In genomic region chr15:95895699-95896098, GRCm38 (mm10) we compare ENCODE assay signal across 17 mouse cellular contexts.
A peak's percentile ranks its signal among the peaks of the same experiment; 100 is the strongest.
DNase-seq lines count a peak whose midpoint lies in the region; ATAC-seq and TF ChIP-seq lines count a peak whose summit lies in the region.
"Had no signal": no experiment of that assay in that cellular context is flagged by ENCODE, and none has a peak within 500 bp of the region (broad histone marks: within the 10 kb centered on the region; RNA-seq: fewer than 3 reads in every experiment).

No protein-coding gene starts in this region.

- H3K27ac ChIP-seq in liver, adult 2 months (replicated peaks; ENCODE audit: insufficient read depth, low read depth, low read length), result no peak overlapping the region
- no peak overlapping the region for H3K27ac ChIP-seq in liver, embryonic 11.5 days (ENCODE audit: low read depth, low read length)
- H3K27ac ChIP-seq: embryonic facial prominence, embryonic 12.5 days; forebrain, embryonic 15.5 days; hindbrain, embryonic 15.5 days had no signal

- no peaks in the 10 kb centered on the region for H3K36me3 ChIP-seq in liver, adult 2 months (ENCODE audit: control insufficient read depth, insufficient read depth, low read length)
- H3K36me3 ChIP-seq in liver, embryonic 11.5 days (ENCODE audit: control insufficient read depth, insufficient read depth, low read length), result 0 out of 2 replicates have a peak, but pooled peaks cover 3% of the 10 kb centered on the region
- H3K36me3 ChIP-seq: forebrain, embryonic 15.5 days; hindbrain, embryonic 15.5 days had no signal

- H3K27me3 ChIP-seq in liver, adult 2 months (ENCODE audit: control insufficient read depth, insufficient read depth, low read length), result no peaks in the 10 kb centered on the region
- H3K27me3 ChIP-seq in liver, embryonic 11.5 days (replicated peaks; ENCODE audit: control insufficient read depth, insufficient read depth, low read length), result no peaks in the 10 kb centered on the region
- H3K27me3 ChIP-seq: embryonic facial prominence, embryonic 12.5 days; forebrain, embryonic 15.5 days; heart, embryonic 12.5 days; hindbrain, embryonic 15.5 days had no signal

- no peak for ATAC-seq in liver, embryonic 11.5 days (replicated peaks; ENCODE audit: low FRiP score)
- ATAC-seq in granulocyte monocyte progenitor cell, adult 5-6 weeks (replicated peaks; ENCODE audit: poor library complexity, severe bottlenecking), result peak; percentile 55; the same call in 1 of the 2 replicates
- peak; percentile 27; the same call in 1 of the 2 replicates for ATAC-seq in megakaryocyte progenitor cell, adult 5-6 weeks (replicated peaks; ENCODE audit: poor library complexity)
- ATAC-seq: forebrain, embryonic 15.5 days had no signal

- DNase-seq in liver, adult 2 months (ENCODE audit: extremely low read depth, low read depth, low spot score), result no peak
- no peak for DNase-seq in liver, embryonic 11.5 days (ENCODE audit: low spot score)
- DNase-seq in 3134 (ENCODE audit: extremely low read depth, insufficient read length, low spot score) (peak; percentile 29), adipocyte (ENCODE audit: low spot score) (no peak)
- DNase-seq: adrenal gland, adult 8-10 months; adrenal gland, postnatal 36 days; cerebellum, adult 11 months; cerebellum, adult 8-10 months; cerebellum, postnatal 14 days; gastrocnemius, postnatal 10 days; heart, postnatal 36 days had no signal

- no peaks in the 10 kb centered on the region for H3K79me2 ChIP-seq in liver, adult 2 months (ENCODE audit: control insufficient read depth, insufficient read depth, low read length)

- no peak overlapping the region for H3K4me3 ChIP-seq in liver, adult 2 months (ENCODE audit: insufficient read depth, low read depth, low read length)
- no peak overlapping the region for H3K4me3 ChIP-seq in liver, embryonic 11.5 days (ENCODE audit: low read depth, low read length)
- H3K4me3 ChIP-seq: embryonic facial prominence, embryonic 12.5 days; forebrain, embryonic 15.5 days; heart, embryonic 12.5 days; hindbrain, embryonic 15.5 days had no signal

- whole genome bisulfite sequencing in liver, adult 2 months, result 66% methylated on average over 7 of the region's 7 CpGs
- 89% methylated on average over 7 of the region's 7 CpGs for WGBS in liver, embryonic 11.5 days

- H3K9me3 ChIP-seq in liver, embryonic 11.5 days (ENCODE audit: control insufficient read depth, low read length), result no peaks in the 10 kb centered on the region
- H3K9me3 ChIP-seq: embryonic facial prominence, embryonic 12.5 days; forebrain, embryonic 15.5 days; heart, embryonic 12.5 days; hindbrain, embryonic 15.5 days had no signal

- no peak overlapping the region for H3K9ac ChIP-seq in liver, adult 2 months (ENCODE audit: low read depth, low read length)
- H3K9ac ChIP-seq in liver, embryonic 11.5 days (ENCODE audit: low read depth, low read length), result no peak overlapping the region
- H3K9ac ChIP-seq: embryonic facial prominence, embryonic 12.5 days; forebrain, embryonic 15.5 days; heart, embryonic 12.5 days; hindbrain, embryonic 15.5 days had no signal

- H3K4me1 ChIP-seq in liver, adult 2 months (ENCODE audit: control insufficient read depth, insufficient read depth, low read length), result peaks cover 9% of the 10 kb centered on the region; the same call in 1 of the 2 replicates
- peaks cover 7% of the 10 kb centered on the region for H3K4me1 ChIP-seq in liver, embryonic 11.5 days (replicated peaks; ENCODE audit: control insufficient read depth, insufficient read depth, low read length)
- H3K4me1 ChIP-seq: heart, embryonic 12.5 days had no signal

- 0 out of 2 replicates have a peak, but pooled peaks have one; percentile 1 for TF ChIP-seq CTCF in liver, adult 2 months (IDR thresholded peaks at IDR 0.05; ENCODE audit: low read depth, low read length)

- H3K4me2 ChIP-seq in liver, embryonic 11.5 days, result no peak overlapping the region
- H3K4me2 ChIP-seq: embryonic facial prominence, embryonic 12.5 days; forebrain, embryonic 15.5 days; heart, embryonic 12.5 days; hindbrain, embryonic 15.5 days had no signal

- TF ChIP-seq POLR2A in liver, adult 2 months (IDR thresholded peaks at IDR 0.05; ENCODE audit: extremely low read depth, insufficient read depth, low read length), result no peak
